Mouse (Mus musculus) spleen, adult 2 months (tissue): Measurements from ENCODE around the gene Natd1.

Experiments
- CTCF ChIP-seq: fragments of 200-500 bp; IDR thresholded peaks from 2 replicates; pipeline ENCODE4 v1.5.1; 2011; ENCODE audit warnings: mild to moderate bottlenecking, inconsistent platforms; ENCODE audit not compliant: insufficient read depth, insufficient read length, insufficient replicate concordance; ENCODE audit errors: extremely low read depth
- POLR2A ChIP-seq: fragments of 200-500 bp; IDR thresholded peaks from 2 replicates; pipeline ENCODE4 v1.6.1; 2011; ENCODE audit warnings: low read depth, low read length, inconsistent platforms

GRCm38 (mm10) chr11:60913301-60914196, 1.0 kb downstream of the Natd1 start:
- TF ChIP-seq CTCF: no peak
- TF ChIP-seq POLR2A: no peak; the same call in 1 of the 2 replicates
